Mouse (Mus musculus): ENCODE data around the gene Tmprss13. TPM values are rescaled to one million over a fixed set of nuclear protein-coding genes. Genes with fewer than 3 reads are reported as not detected.
A peak's percentile ranks its signal among the peaks of the same experiment; 100 is the strongest.

Gene Tmprss13
- polyA plus RNA-seq, 1 experiment from 2014 or later, result not detected

DNA sequence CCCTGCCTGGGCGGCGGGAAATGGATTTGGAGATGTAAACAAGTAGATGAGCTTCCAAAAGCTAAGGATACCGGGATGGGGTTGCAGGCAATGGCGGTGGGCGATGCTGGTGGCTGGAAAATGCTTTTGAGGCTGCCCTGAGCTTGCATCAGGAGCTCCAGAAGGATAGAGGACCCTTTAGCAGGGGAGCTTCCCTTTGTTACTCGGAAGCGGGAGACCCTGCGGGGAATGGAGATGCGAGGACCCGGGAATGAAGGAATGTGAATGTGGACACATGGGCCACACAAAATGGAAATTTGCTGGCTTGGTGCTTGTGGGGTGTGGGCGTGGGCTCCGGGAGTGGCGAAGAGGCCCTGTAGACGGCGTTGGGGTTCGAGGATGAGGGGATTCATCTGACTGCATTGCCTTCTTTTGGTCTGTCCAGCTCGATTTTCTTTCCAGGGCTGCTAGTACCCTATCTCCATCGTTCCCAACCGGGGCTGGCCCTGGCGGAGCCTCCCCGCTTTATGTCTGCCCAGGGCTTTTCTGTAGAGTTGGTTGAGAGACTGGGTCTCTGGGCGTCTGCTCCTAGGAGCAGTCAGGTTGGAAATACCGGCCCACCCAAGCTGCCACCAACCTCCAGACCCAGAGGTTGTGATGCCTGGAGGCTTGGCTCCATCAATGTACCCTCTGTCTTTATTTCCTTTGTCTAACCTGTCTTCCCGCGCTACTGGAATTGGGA lies 51.9 kb downstream of the Tmprss13 start:
- peaks cover 36% of the 10 kb centered on the region for H3K4me1 ChIP-seq (replicated peaks)
- H3K27me3 ChIP-seq, result no peaks in the 10 kb centered on the region
- peak; percentile 40 for ATAC-seq (ENCODE audit: low read depth)
- H3K9ac ChIP-seq, result peak overlapping the region; percentile 84
- 3% methylated on average over 25 of the region's 25 CpGs for WGBS
- H3K4me2 ChIP-seq, result peak overlapping the region; percentile 90
- no peaks in the 10 kb centered on the region for H3K9me3 ChIP-seq
- H3K36me3 ChIP-seq, result no peaks in the 10 kb centered on the region
- H3K4me3 ChIP-seq, result peak overlapping the region; percentile 72
- peak overlapping the region; percentile 80 for H3K27ac ChIP-seq (replicated peaks)

DNA sequence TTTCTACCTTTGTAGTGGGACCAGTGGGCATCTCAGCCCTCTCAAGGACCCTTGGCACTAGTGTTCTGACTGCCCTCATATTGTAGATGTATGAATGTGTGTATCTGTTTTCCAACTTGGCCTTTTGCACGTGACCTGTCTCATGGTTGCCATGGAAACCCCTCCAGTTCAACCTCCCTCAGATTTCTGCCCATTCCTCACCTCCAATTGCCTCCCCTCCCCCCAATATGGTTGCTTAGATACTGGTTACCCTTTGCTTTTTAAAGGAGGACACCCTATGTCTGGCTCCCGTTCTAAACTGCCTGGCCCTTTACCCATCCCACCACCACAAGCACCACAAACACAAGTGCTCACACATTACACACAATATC lies 52.4 kb downstream of the Tmprss13 start:
- Histone ChIP-seq H3K4me1 (replicated peaks) (peaks cover 38% of the 10 kb centered on the region), H3K27ac (replicated peaks) (peak overlapping the region; percentile 80), H3K4me2 (peak overlapping the region; percentile 90), H3K9ac (peak overlapping the region; percentile 84), H3K9me3 (no peaks in the 10 kb centered on the region), H3K4me3 (peak overlapping the region; percentile 72), H3K36me3 (no peaks in the 10 kb centered on the region), H3K27me3 (no peaks in the 10 kb centered on the region)
- 6% methylated on average over 2 of the region's 2 CpGs for WGBS
- peak; percentile 37 for ATAC-seq (ENCODE audit: low read depth)

DNA sequence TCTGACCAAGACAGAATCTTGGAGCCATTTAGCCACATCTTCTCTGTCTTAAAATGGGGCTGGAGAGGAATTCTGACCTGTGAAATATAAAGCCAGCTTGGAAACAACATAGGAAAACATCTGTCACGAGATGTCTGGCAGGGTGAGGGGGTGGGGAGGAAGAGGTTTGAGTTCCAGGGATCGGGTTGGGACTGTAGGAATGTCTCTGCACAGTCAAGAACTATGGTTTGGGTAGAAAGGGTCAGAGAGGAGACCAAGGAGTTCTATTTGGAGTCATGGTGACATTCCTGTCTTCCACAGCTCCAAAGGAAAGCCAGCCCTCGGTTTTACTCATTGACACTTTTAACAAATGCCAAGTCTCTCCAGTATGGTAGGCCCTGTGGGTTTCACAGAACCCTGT lies 55.0 kb downstream of the Tmprss13 start:
- WGBS, result 86% methylated on average over 3 of the region's 3 CpGs

DNA sequence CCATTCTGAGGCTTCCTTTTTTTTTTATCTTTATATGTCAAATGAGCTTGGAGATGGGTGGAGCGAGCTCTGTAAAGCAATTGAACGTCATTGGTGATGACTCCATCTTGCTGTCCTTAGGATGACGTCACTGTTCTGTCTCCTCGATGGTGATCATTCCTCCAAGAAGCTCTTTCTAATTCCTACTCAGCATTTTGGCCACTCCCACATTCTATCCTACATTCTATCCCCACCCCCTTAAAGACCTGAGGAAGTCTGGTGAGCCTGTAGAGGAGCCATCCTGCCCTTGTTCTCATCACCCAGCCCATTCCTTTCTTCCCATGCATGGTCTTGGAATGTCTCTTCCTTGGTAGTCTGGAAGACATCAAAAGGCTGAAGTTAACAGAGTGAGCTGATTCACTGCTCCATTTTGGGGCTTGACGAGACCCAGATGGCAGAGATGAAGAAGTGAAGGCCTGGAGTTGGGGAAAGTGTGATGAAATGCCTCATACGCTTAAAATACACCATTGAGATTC lies 56.1 kb downstream of the Tmprss13 start:
- Histone ChIP-seq H3K4me3 (no peak overlapping the region), H3K27me3 (no peaks in the 10 kb centered on the region), H3K9me3 (no peaks in the 10 kb centered on the region), H3K4me1 (replicated peaks) (peaks cover 53% of the 10 kb centered on the region), H3K27ac (replicated peaks) (no peak overlapping the region), H3K9ac (no peak overlapping the region), H3K4me2 (no peak overlapping the region), H3K36me3 (no peaks in the 10 kb centered on the region; the same call in 1 of the 2 replicates)
- 92% methylated on average over 6 of the region's 6 CpGs for WGBS
- no peak for ATAC-seq (ENCODE audit: low read depth)

More for the DNA sequence above, 55.0 kb downstream of the Tmprss13 start:
- Histone ChIP-seq H3K4me1 (replicated peaks) (peaks cover 50% of the 10 kb centered on the region), H3K27me3 (no peaks in the 10 kb centered on the region), H3K9ac (no peak overlapping the region), H3K4me3 (no peak overlapping the region), H3K4me2 (no peak overlapping the region), H3K9me3 (no peaks in the 10 kb centered on the region), H3K27ac (replicated peaks) (no peak overlapping the region), H3K36me3 (no peaks in the 10 kb centered on the region; the same call in 1 of the 2 replicates)
- no peak for ATAC-seq (ENCODE audit: low read depth)

DNA sequence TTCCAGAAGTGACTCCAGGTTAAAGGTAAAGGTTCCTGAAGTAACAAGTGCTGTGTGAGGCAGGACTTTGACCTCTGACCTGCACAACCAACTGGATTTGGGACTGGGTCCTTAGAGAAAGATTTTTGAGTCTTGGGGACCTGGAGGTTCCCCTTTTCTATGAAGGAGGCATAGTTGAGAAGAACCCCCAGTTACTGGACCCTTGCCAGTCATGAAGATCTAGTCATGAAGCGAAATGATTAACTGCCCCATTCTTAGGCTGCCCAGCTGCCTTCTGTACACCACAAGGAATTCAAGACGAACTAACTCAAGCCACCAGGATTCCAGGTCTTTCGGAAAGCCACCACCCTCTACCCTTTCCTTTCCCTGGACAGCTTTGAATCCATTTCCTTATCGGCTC lies 57.5 kb downstream of the Tmprss13 start:
- no peak overlapping the region for H3K27ac ChIP-seq (replicated peaks)
- H3K27me3 ChIP-seq, result no peaks in the 10 kb centered on the region
- ATAC-seq (ENCODE audit: low read depth), result no peak
- no peaks in the 10 kb centered on the region for H3K9me3 ChIP-seq
- H3K4me3 ChIP-seq, result no peak overlapping the region
- WGBS, result 79% methylated on average over 4 of the region's 4 CpGs
- peaks cover 59% of the 10 kb centered on the region for H3K4me1 ChIP-seq (replicated peaks)
- no peak overlapping the region for H3K9ac ChIP-seq
- no peaks in the 10 kb centered on the region; the same call in 1 of the 2 replicates for H3K36me3 ChIP-seq
- no peak overlapping the region for H3K4me2 ChIP-seq

DNA sequence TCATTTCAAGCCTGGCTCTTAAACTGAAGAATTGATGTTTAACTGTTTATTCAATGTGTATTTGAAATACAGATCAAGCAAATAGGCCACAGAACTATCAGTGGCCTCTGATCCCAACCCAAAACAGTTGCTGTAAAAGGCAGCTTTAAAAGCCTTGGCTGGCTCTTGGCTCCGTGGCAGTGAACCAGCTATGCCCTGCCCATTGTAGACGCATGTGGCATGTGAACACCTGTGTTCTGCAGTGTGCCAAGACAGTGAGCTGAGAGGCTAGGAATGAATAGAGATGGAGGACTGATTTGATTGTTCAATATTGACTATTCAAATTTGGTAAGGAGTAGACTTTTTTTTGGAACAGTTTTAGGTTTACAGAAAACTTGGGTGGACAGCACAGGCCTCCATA lies 58.0 kb downstream of the Tmprss13 start:
- no peaks in the 10 kb centered on the region; the same call in 1 of the 2 replicates for H3K36me3 ChIP-seq
- ATAC-seq (ENCODE audit: low read depth), result no peak
- H3K9ac ChIP-seq, result no peak overlapping the region
- no peak overlapping the region for H3K4me3 ChIP-seq
- no peak overlapping the region for H3K4me2 ChIP-seq
- no peaks in the 10 kb centered on the region for H3K27me3 ChIP-seq
- no peaks in the 10 kb centered on the region for H3K9me3 ChIP-seq
- H3K27ac ChIP-seq (replicated peaks), result no peak overlapping the region
- 90% methylated on average over 2 of the region's 2 CpGs for WGBS
- H3K4me1 ChIP-seq (replicated peaks), result peaks cover 58% of the 10 kb centered on the region

DNA sequence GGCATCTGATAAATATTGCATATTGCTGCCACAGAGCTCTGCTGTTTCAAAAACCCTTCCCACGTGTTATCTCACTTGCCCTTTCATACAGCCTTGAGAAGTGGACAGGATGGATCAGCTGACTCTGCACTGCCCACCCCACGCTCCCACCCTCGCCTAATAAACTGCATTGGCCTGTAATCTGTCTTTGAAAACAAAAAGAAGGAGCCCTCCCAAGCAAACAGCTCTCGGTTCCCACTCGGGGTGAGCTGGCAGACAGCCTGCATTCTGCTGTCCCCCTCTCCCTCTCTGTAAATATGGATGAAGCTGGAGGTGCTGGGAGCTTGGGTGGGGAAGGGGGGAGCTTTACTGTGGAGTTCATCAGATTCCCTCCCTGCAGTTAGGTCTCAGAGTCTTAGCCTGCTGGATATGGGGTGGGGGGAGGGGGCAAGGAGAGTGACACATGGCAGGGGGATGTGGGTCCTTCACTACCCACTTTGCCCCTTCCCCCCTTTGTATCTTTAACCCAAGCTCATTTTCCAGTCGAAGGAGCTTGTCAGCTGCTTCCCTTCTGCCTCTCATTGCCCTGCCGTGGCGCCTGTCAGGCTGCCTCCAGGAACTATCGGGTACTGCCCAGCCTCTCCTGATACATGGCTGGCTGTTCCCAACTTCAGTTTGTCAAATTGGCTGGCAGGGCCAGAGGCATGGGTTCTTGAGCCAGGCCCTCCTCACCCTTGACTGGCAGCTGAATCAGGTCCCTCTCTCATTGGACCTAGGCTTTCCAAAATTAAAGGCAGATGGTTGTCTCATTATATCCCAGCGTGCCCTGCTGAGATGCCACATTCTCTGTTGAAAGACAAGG lies 61.7 kb downstream of the Tmprss13 start:
- Histone ChIP-seq H3K27ac (replicated peaks) (peak overlapping the region; percentile 78), H3K36me3 (no peaks in the 10 kb centered on the region; the same call in 1 of the 2 replicates), H3K4me3 (no peak overlapping the region), H3K9ac (peak overlapping the region; percentile 26; the same call in 1 of the 2 replicates), H3K27me3 (no peaks in the 10 kb centered on the region), H3K4me1 (replicated peaks) (peaks cover 57% of the 10 kb centered on the region), H3K4me2 (no peak overlapping the region), H3K9me3 (no peaks in the 10 kb centered on the region)
- 43% methylated on average over 10 of the region's 10 CpGs for WGBS
- ATAC-seq (ENCODE audit: low read depth), result peak; percentile 80

DNA sequence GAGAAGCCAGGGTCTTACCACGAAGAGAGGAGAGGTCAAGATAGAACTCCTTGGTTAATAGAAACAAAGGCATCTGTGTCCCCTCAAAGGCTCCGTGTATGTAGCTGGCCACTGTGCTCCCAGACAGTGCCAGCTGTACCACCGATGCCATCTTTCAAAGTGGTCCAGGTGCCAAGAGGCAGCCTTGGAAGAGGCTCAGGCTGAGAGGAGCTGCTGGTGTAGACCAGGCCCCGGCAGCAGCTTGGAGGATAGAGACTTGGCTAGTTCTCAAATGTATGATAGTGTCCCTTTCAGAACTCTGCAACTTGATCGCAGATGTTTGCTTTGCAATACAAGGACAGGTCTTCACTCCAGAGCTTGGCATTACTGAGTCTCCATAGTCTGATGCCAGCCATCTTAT lies 63.4 kb downstream of the Tmprss13 start:
- 79% methylated on average over 5 of the region's 5 CpGs for WGBS
- no peaks in the 10 kb centered on the region for H3K9me3 ChIP-seq
- no peak overlapping the region for H3K4me2 ChIP-seq
- no peak overlapping the region for H3K9ac ChIP-seq
- no peak overlapping the region for H3K27ac ChIP-seq (replicated peaks)
- no peak for ATAC-seq (ENCODE audit: low read depth)
- H3K4me3 ChIP-seq, result no peak overlapping the region
- H3K4me1 ChIP-seq (replicated peaks), result peaks cover 51% of the 10 kb centered on the region
- no peaks in the 10 kb centered on the region for H3K27me3 ChIP-seq
- H3K36me3 ChIP-seq, result no peaks in the 10 kb centered on the region; the same call in 1 of the 2 replicates

DNA sequence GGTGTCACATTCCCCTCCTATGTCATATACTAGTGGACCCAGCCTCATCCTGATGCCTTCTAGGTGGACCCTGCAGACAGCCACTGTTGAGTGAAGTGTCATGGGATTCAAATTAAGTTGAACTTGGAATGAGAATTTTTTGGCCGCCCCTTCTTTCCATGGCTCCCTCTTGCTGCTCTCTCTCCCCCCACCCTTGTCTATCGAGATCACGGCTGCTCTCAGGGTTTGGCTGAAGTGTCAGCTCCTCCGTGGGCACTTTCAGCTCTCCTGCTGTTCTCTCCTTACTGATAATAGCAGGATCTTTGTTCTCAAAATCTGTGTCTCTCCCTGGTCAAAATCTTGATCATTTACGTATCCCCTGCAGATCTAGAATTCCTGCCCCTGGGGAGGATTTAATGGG lies 63.9 kb downstream of the Tmprss13 start:
- Histone ChIP-seq H3K27ac (replicated peaks) (no peak overlapping the region), H3K4me3 (no peak overlapping the region), H3K27me3 (no peaks in the 10 kb centered on the region), H3K9me3 (no peaks in the 10 kb centered on the region), H3K4me2 (no peak overlapping the region), H3K9ac (no peak overlapping the region), H3K4me1 (replicated peaks) (peaks cover 51% of the 10 kb centered on the region), H3K36me3 (no peaks in the 10 kb centered on the region)
- WGBS, result 80% methylated on average over 5 of the region's 5 CpGs
- no peak for ATAC-seq (ENCODE audit: low read depth)

DNA sequence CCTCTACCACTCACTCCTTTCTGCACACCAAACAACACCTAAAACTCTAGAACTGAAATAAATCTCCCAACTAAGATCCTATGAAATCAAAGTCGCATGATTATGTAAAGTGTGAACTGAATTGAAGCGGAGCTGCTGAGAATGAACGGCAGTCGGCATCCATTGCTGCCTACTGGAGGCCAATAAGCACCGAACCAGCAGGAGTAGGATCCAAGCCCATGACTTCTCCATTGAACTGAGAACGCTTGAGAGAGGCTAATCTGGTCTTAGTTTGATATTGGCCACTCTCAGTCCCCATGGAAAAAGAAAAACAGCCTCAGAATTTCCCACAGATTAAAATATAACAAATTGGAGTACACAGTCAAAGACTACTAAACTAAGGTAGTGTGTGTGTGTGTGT lies 65.0 kb downstream of the Tmprss13 start:
- 93% methylated on average over 6 of the region's 6 CpGs for WGBS
- H3K27me3 ChIP-seq, result no peaks in the 10 kb centered on the region
- H3K27ac ChIP-seq (replicated peaks), result no peak overlapping the region
- no peaks in the 10 kb centered on the region for H3K9me3 ChIP-seq
- no peaks in the 10 kb centered on the region for H3K36me3 ChIP-seq
- H3K4me2 ChIP-seq, result no peak overlapping the region
- no peak overlapping the region for H3K9ac ChIP-seq
- peaks cover 43% of the 10 kb centered on the region for H3K4me1 ChIP-seq (replicated peaks)
- no peak for ATAC-seq (ENCODE audit: low read depth)
- no peak overlapping the region for H3K4me3 ChIP-seq

DNA sequence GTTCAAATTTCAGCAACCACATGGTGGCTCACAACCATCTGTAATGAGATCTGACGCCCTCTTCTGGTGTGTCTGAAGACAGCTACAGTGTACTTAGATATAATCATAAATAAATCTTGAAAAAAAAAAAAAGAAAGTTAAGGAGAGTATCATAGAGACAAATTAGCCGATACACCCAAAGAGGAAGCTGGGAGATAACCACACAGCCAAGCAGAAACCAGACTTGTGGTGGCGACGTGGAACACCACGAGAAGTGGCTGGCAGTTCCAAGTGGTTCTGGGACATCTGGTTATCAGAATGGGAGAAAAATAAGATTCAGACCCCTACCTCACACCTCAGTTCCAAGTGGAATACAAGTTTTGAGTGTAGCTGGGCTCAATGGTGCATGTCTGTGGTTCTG lies 67.8 kb downstream of the Tmprss13 start:
- peaks cover 12% of the 10 kb centered on the region for H3K36me3 ChIP-seq
- no peak overlapping the region for H3K27ac ChIP-seq (replicated peaks)
- no peaks in the 10 kb centered on the region for H3K9me3 ChIP-seq
- H3K4me2 ChIP-seq, result no peak overlapping the region
- H3K9ac ChIP-seq, result no peak overlapping the region
- no peak overlapping the region for H3K4me3 ChIP-seq
- ATAC-seq (ENCODE audit: low read depth), result no peak
- peaks cover 15% of the 10 kb centered on the region; the same call in 1 of the 2 replicates for H3K4me1 ChIP-seq (replicated peaks)
- no peaks in the 10 kb centered on the region for H3K27me3 ChIP-seq
- WGBS, result 90% methylated on average over 5 of the region's 5 CpGs

DNA sequence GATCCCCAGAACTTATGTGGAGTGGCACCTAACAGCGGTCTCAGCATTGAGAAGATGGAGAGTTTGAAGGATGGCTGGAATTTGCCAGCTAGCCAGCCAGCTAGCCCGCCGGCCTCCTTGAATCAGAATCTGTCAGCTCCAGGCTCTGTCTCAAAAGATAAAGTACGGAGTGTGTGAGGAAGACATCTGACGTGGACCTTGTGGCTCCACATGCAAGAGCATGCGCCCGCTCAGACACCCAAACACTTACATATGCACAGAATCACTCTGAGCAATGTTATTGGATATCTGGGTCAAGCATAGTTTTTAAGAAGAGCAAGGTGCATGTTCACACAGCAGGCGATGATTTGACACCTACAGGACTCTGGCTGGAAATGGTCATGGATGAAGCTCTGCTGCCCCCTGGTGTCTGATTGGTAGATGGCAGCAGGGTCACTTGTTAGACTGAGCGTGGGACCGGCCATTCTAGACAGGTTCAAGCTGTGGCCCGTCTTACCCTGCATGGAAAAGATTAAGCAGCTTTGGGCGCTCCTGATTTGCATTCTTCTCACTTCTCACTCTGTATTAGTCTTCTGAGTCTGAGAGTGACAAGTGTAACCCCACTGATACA lies 69.6 kb downstream of the Tmprss13 start:
- peak; percentile 88 for ATAC-seq (ENCODE audit: low read depth)
- Histone ChIP-seq H3K4me1 (replicated peaks) (0 out of 2 replicates have a peak, but pooled peaks cover 8% of the 10 kb centered on the region), H3K27ac (replicated peaks) (no peak overlapping the region), H3K4me2 (no peak overlapping the region), H3K9ac (no peak overlapping the region), H3K27me3 (no peaks in the 10 kb centered on the region), H3K4me3 (no peak overlapping the region), H3K9me3 (no peaks in the 10 kb centered on the region), H3K36me3 (peaks cover 28% of the 10 kb centered on the region)
- 49% methylated on average over 12 of the region's 12 CpGs for WGBS
